Mouse (Mus musculus): ENCODE data around the gene Arid1b. TPM values are rescaled to one million over a fixed set of nuclear protein-coding genes. Genes with fewer than 3 reads are reported as not detected.

Gene Arid1b
- polyA plus RNA-seq, 1 experiment from 2014 or later: 9.6 TPM

GRCm38 (mm10) chr17:5324236-5324876, 330.2 kb downstream of the Arid1b start:
- H3K4me3 ChIP-seq (ENCODE audit: low read length): no peak overlapping the region
- H3K36me3 ChIP-seq (ENCODE audit: control insufficient read depth, insufficient read depth, low read length): peaks cover 35% of the 10 kb centered on the region
- H3K4me1 ChIP-seq (ENCODE audit: control insufficient read depth, insufficient read depth, low read depth, low read length): peaks cover 18% of the 10 kb centered on the region
- no peaks in the 10 kb centered on the region for H3K27me3 ChIP-seq (replicated peaks; ENCODE audit: control insufficient read depth, insufficient read depth, low read length)
- peak; percentile 56 for ATAC-seq
- H3K9me3 ChIP-seq (ENCODE audit: control insufficient read depth, low read length): no peaks in the 10 kb centered on the region
- no peak overlapping the region for H3K4me2 ChIP-seq (ENCODE audit: low read length)
- 17% methylated on average over 10 of the region's 10 CpGs for WGBS
- H3K27ac ChIP-seq (ENCODE audit: low read depth, low read length): peak overlapping the region; percentile 51
- no peak overlapping the region for H3K9ac ChIP-seq (ENCODE audit: low read depth, low read length)

GRCm38 (mm10) chr17:5326689-5327088, 332.6 kb downstream of the Arid1b start:
- Histone ChIP-seq H3K36me3 (ENCODE audit: control insufficient read depth, insufficient read depth, low read length) (peaks cover 22% of the 10 kb centered on the region; the same call in 1 of the 2 replicates), H3K9ac (ENCODE audit: low read depth, low read length) (no peak overlapping the region), H3K27me3 (replicated peaks; ENCODE audit: control insufficient read depth, insufficient read depth, low read length) (no peaks in the 10 kb centered on the region), H3K4me1 (ENCODE audit: control insufficient read depth, insufficient read depth, low read depth, low read length) (peaks cover 18% of the 10 kb centered on the region), H3K4me3 (ENCODE audit: low read length) (no peak overlapping the region), H3K4me2 (ENCODE audit: low read length) (no peak overlapping the region), H3K9me3 (ENCODE audit: control insufficient read depth, low read length) (no peaks in the 10 kb centered on the region), H3K27ac (ENCODE audit: low read depth, low read length) (no peak overlapping the region)
- WGBS: 78% methylated on average over 7 of the region's 7 CpGs
- ATAC-seq: no peak

GRCm38 (mm10) chr17:5327480-5328180, 333.5 kb downstream of the Arid1b start:
- Histone ChIP-seq H3K27me3 (replicated peaks; ENCODE audit: control insufficient read depth, insufficient read depth, low read length) (no peaks in the 10 kb centered on the region), H3K36me3 (ENCODE audit: control insufficient read depth, insufficient read depth, low read length) (peaks cover 21% of the 10 kb centered on the region; the same call in 1 of the 2 replicates), H3K4me3 (ENCODE audit: low read length) (no peak overlapping the region), H3K9me3 (ENCODE audit: control insufficient read depth, low read length) (no peaks in the 10 kb centered on the region), H3K4me2 (ENCODE audit: low read length) (no peak overlapping the region), H3K9ac (ENCODE audit: low read depth, low read length) (no peak overlapping the region), H3K27ac (ENCODE audit: low read depth, low read length) (no peak overlapping the region), H3K4me1 (ENCODE audit: control insufficient read depth, insufficient read depth, low read depth, low read length) (peaks cover 18% of the 10 kb centered on the region)
- WGBS: 86% methylated on average over 12 of the region's 12 CpGs
- ATAC-seq: no peak

GRCm38 (mm10) chr17:5329478-5329877, 335.3 kb downstream of the Arid1b start:
- no peaks in the 10 kb centered on the region for H3K27me3 ChIP-seq (replicated peaks; ENCODE audit: control insufficient read depth, insufficient read depth, low read length)
- WGBS: 71% methylated on average over 4 of the region's 4 CpGs
- peaks cover 3% of the 10 kb centered on the region for H3K4me1 ChIP-seq (ENCODE audit: control insufficient read depth, insufficient read depth, low read depth, low read length)
- no peak overlapping the region for H3K4me2 ChIP-seq (ENCODE audit: low read length)
- no peaks in the 10 kb centered on the region for H3K9me3 ChIP-seq (ENCODE audit: control insufficient read depth, low read length)
- H3K4me3 ChIP-seq (ENCODE audit: low read length): no peak overlapping the region
- no peak for ATAC-seq
- H3K9ac ChIP-seq (ENCODE audit: low read depth, low read length): no peak overlapping the region
- H3K27ac ChIP-seq (ENCODE audit: low read depth, low read length): no peak overlapping the region
- peaks cover 23% of the 10 kb centered on the region for H3K36me3 ChIP-seq (ENCODE audit: control insufficient read depth, insufficient read depth, low read length)

- Histone ChIP-seq H3K27me3 (replicated peaks; ENCODE audit: control insufficient read depth, insufficient read depth, low read length) (no peaks in the 10 kb centered on the region), H3K36me3 (ENCODE audit: control insufficient read depth, insufficient read depth, low read length) (peaks cover 25% of the 10 kb centered on the region), H3K4me3 (ENCODE audit: low read length) (no peak overlapping the region), H3K9me3 (ENCODE audit: control insufficient read depth, low read length) (no peaks in the 10 kb centered on the region), H3K9ac (ENCODE audit: low read depth, low read length) (no peak overlapping the region), H3K4me2 (ENCODE audit: low read length) (no peak overlapping the region), H3K27ac (ENCODE audit: low read depth, low read length) (no peak overlapping the region), H3K4me1 (ENCODE audit: control insufficient read depth, insufficient read depth, low read depth, low read length) (no peaks in the 10 kb centered on the region)
- WGBS: 43% methylated on average over 6 of the region's 6 CpGs
- ATAC-seq: peak; percentile 49; the same call in 1 of the 2 replicates
Observed at GRCm38 (mm10) chr17:5330063-5330462, 335.9 kb downstream of the Arid1b start.

GRCm38 (mm10) chr17:5330644-5331043, 336.5 kb downstream of the Arid1b start:
- ATAC-seq: no peak
- no peak overlapping the region for H3K9ac ChIP-seq (ENCODE audit: low read depth, low read length)
- 90% methylated on average over 7 of the region's 7 CpGs for WGBS
- no peaks in the 10 kb centered on the region for H3K4me1 ChIP-seq (ENCODE audit: control insufficient read depth, insufficient read depth, low read depth, low read length)
- H3K27me3 ChIP-seq (replicated peaks; ENCODE audit: control insufficient read depth, insufficient read depth, low read length): no peaks in the 10 kb centered on the region
- H3K4me3 ChIP-seq (ENCODE audit: low read length): no peak overlapping the region
- no peak overlapping the region for H3K4me2 ChIP-seq (ENCODE audit: low read length)
- no peaks in the 10 kb centered on the region for H3K9me3 ChIP-seq (ENCODE audit: control insufficient read depth, low read length)
- H3K27ac ChIP-seq (ENCODE audit: low read depth, low read length): no peak overlapping the region
- peaks cover 29% of the 10 kb centered on the region for H3K36me3 ChIP-seq (ENCODE audit: control insufficient read depth, insufficient read depth, low read length)

- ATAC-seq: no peak
- no peaks in the 10 kb centered on the region for H3K9me3 ChIP-seq (ENCODE audit: control insufficient read depth, low read length)
- no peak overlapping the region for H3K4me3 ChIP-seq (ENCODE audit: low read length)
- H3K27me3 ChIP-seq (replicated peaks; ENCODE audit: control insufficient read depth, insufficient read depth, low read length): no peaks in the 10 kb centered on the region
- WGBS: 94% methylated on average over 1 of the region's 1 CpGs
- H3K4me2 ChIP-seq (ENCODE audit: low read length): no peak overlapping the region
- H3K27ac ChIP-seq (ENCODE audit: low read depth, low read length): no peak overlapping the region
- peaks cover 26% of the 10 kb centered on the region for H3K36me3 ChIP-seq (ENCODE audit: control insufficient read depth, insufficient read depth, low read length)
- no peaks in the 10 kb centered on the region for H3K4me1 ChIP-seq (ENCODE audit: control insufficient read depth, insufficient read depth, low read depth, low read length)
- no peak overlapping the region for H3K9ac ChIP-seq (ENCODE audit: low read depth, low read length)
Observed at GRCm38 (mm10) chr17:5331387-5331786, 337.3 kb downstream of the Arid1b start.

GRCm38 (mm10) chr17:5334567-5334966, 340.4 kb downstream of the Arid1b start:
- ATAC-seq: no peak; the same call in 1 of the 2 replicates
- WGBS: 94% methylated on average over 7 of the region's 7 CpGs
- peaks cover 27% of the 10 kb centered on the region for H3K36me3 ChIP-seq (ENCODE audit: control insufficient read depth, insufficient read depth, low read length)

GRCm38 (mm10) chr17:5344426-5344825, 350.3 kb downstream of the Arid1b start:
- no peaks in the 10 kb centered on the region for H3K27me3 ChIP-seq (replicated peaks; ENCODE audit: control insufficient read depth, insufficient read depth, low read length)
- no peak for ATAC-seq
- H3K4me2 ChIP-seq (ENCODE audit: low read length): no peak overlapping the region
- no peak overlapping the region for H3K27ac ChIP-seq (ENCODE audit: low read depth, low read length)
- H3K36me3 ChIP-seq (ENCODE audit: control insufficient read depth, insufficient read depth, low read length): peaks cover 19% of the 10 kb centered on the region
- no peaks in the 10 kb centered on the region; the same call in 1 of the 2 replicates for H3K4me1 ChIP-seq (ENCODE audit: control insufficient read depth, insufficient read depth, low read depth, low read length)
- no peak overlapping the region for H3K9ac ChIP-seq (ENCODE audit: low read depth, low read length)
- 75% methylated on average over 1 of the region's 1 CpGs for WGBS
- no peaks in the 10 kb centered on the region for H3K9me3 ChIP-seq (ENCODE audit: control insufficient read depth, low read length)
- no peak overlapping the region for H3K4me3 ChIP-seq (ENCODE audit: low read length)

More at GRCm38 (mm10) chr17:5334567-5334966, 340.4 kb downstream of the Arid1b start:
- no peak overlapping the region for H3K9ac ChIP-seq (ENCODE audit: low read depth, low read length)
- H3K4me2 ChIP-seq (ENCODE audit: low read length): no peak overlapping the region
- no peaks in the 10 kb centered on the region for H3K27me3 ChIP-seq (replicated peaks; ENCODE audit: control insufficient read depth, insufficient read depth, low read length)
- no peaks in the 10 kb centered on the region for H3K4me1 ChIP-seq (ENCODE audit: control insufficient read depth, insufficient read depth, low read depth, low read length)
- H3K27ac ChIP-seq (ENCODE audit: low read depth, low read length): no peak overlapping the region
- H3K9me3 ChIP-seq (ENCODE audit: control insufficient read depth, low read length): no peaks in the 10 kb centered on the region
- no peak overlapping the region for H3K4me3 ChIP-seq (ENCODE audit: low read length)

Data from hindbrain, embryonic 16.5 days (tissue).